Mouse (Mus musculus) embryo, embryonic 10.5 days (tissue): ENCODE data around the gene Olfr281.

ENCODE experiments used
- DNase-seq: peaks from one replicate; pipeline ENCODE4 v3.0.0-alpha.2; 2015; ENCODE audit warnings: low spot score

Gene Olfr281

GRCm38 (mm10) chr15:98483907-98484886, 31.8 kb downstream of the Olfr281 start:
- DNase-seq = no peak

GRCm38 (mm10) chr15:98486433-98487021, 34.1 kb downstream of the Olfr281 start:
- DNase-seq = no peak

GRCm38 (mm10) chr15:98491332-98491731, 38.9 kb downstream of the Olfr281 start:
- no peak for DNase-seq

- no peak for DNase-seq
These were observed 39.7 kb downstream of the Olfr281 start, which contains the start of gene Olfr279 for GRCm38 (mm10) chr15:98492102-98492501. Olfr279 (plus strand) TSS chr15:98492402.

GRCm38 (mm10) chr15:98497631-98498030, 45.2 kb downstream of the Olfr281 start:
- DNase-seq = no peak

GRCm38 (mm10) chr15:98503317-98503716, 50.9 kb downstream of the Olfr281 start:
- no peak for DNase-seq

GRCm38 (mm10) chr15:98504514-98504913, 52.1 kb downstream of the Olfr281 start:
- DNase-seq = peak; percentile 85

- DNase-seq = no peak
These were observed 54.0 kb downstream of the Olfr281 start for GRCm38 (mm10) chr15:98506253-98506957.

GRCm38 (mm10) chr15:98507321-98507720, 54.9 kb downstream of the Olfr281 start:
- DNase-seq = no peak

- no peak for DNase-seq
These were observed 57.0 kb downstream of the Olfr281 start for GRCm38 (mm10) chr15:98509387-98509786.
